Mouse (Mus musculus) ES-Bruce4 (cell line): ENCODE results near the gene Mgat1.

Experiments
- CTCF ChIP-seq: IDR thresholded peaks from one replicate; pipeline ENCODE4 v1.8.1; 2011; ENCODE audit warnings: low read depth, low read length
- EP300 ChIP-seq: IDR thresholded peaks from 2 replicates; pipeline ENCODE4 v1.6.1; 2011; ENCODE audit warnings: low read depth, low read length; ENCODE audit not compliant: insufficient read depth
- POLR2A ChIP-seq: IDR thresholded peaks from one replicate; pipeline ENCODE4 v1.8.1; 2011; ENCODE audit warnings: low read length; ENCODE audit not compliant: insufficient read depth

DNA sequence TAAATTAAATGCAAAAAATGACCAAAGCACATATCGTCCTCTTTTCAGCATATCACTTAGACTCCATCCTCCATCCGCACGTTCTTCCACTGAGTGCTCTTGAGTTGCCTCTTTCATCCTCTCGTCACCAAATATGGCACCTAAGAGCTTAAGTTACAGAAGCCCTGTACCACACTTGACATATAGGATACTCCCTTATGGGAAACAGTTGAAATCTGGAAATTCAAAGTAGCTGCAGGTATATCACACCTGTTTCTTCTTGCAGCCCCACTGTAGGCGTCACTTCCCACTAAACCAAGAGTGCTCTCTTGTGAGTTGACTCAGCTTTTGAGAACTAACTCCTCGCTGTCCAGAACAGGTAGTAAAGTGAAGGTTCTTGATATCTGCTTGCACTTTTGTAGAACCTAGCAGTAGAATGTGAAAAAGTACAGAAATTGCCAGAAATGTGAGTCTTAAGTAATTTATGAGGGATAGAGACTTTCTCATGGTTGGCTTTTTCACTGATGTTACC lies 38.9 kb upstream of the Mgat1 start:
- no peak for TF ChIP-seq POLR2A
- no peak for TF ChIP-seq CTCF
- TF ChIP-seq EP300, result no peak
